Mouse (Mus musculus): ENCODE data around the gene Tex11.
A peak's percentile ranks its signal among the peaks of the same experiment; 100 is the strongest.
"Not testable (repeated sequence)": the region's sequence is repeated elsewhere in the genome, so short reads cannot be mapped to it uniquely, and the experiment has no call there.

The Tex11 gene

GRCm38 (mm10) chrX:101059541-101059940 lies at the start of gene Tex11:
Tex11 (minus strand) TSS chrX:101059667.
- no peak for DNase-seq

- DNase-seq, result no peak
These were observed 26.5 kb upstream of the Tex11 start, which contains the start of gene Slc7a3 for GRCm38 (mm10) chrX:101085920-101086319. Slc7a3 (minus strand) TSS chrX:101086020.

- not testable (repeated sequence) for DNase-seq
These were observed 25.7 kb upstream of the Tex11 start for GRCm38 (mm10) chrX:101085211-101085610.

GRCm38 (mm10) chrX:101084192-101084591 lies 24.7 kb upstream of the Tex11 start:
- DNase-seq, result no peak

GRCm38 (mm10) chrX:101065245-101065644 lies 5.8 kb upstream of the Tex11 start:
- no peak for DNase-seq

GRCm38 (mm10) chrX:101063503-101063902 lies 4.0 kb upstream of the Tex11 start:
- no peak for DNase-seq

GRCm38 (mm10) chrX:100943640-100944039 lies 115.8 kb downstream of the Tex11 start:
- no peak for DNase-seq

- no peak for DNase-seq
These were observed 220.3 kb downstream of the Tex11 start for GRCm38 (mm10) chrX:100839211-100839610.

GRCm38 (mm10) chrX:100832806-100833205 lies 226.7 kb downstream of the Tex11 start:
- DNase-seq, result no peak

- DNase-seq, result no peak
These were observed 233.9 kb downstream of the Tex11 start for GRCm38 (mm10) chrX:100825557-100825956.

- DNase-seq, result no peak
These were observed 238.3 kb downstream of the Tex11 start for GRCm38 (mm10) chrX:100821149-100821548.

GRCm38 (mm10) chrX:100818681-100819080 lies 240.8 kb downstream of the Tex11 start:
- no peak for DNase-seq

GRCm38 (mm10) chrX:100815766-100816165 lies 243.7 kb downstream of the Tex11 start:
- DNase-seq, result peak; percentile 69

- DNase-seq, result no peak
These were observed 245.3 kb downstream of the Tex11 start for GRCm38 (mm10) chrX:100814139-100814538.

GRCm38 (mm10) chrX:100811129-100811528 lies 248.3 kb downstream of the Tex11 start:
- no peak for DNase-seq

GRCm38 (mm10) chrX:100802034-100802433 lies 257.4 kb downstream of the Tex11 start:
- DNase-seq, result no peak

GRCm38 (mm10) chrX:100800643-100801042 lies 258.8 kb downstream of the Tex11 start:
- no peak for DNase-seq

GRCm38 (mm10) chrX:100797851-100798527 lies 261.5 kb downstream of the Tex11 start:
- no peak for DNase-seq

- DNase-seq, result no peak
These were observed 262.1 kb downstream of the Tex11 start for GRCm38 (mm10) chrX:100797370-100797769.

GRCm38 (mm10) chrX:100796741-100797090 lies 262.8 kb downstream of the Tex11 start:
- DNase-seq, result no peak

GRCm38 (mm10) chrX:100796041-100796740 lies 263.3 kb downstream of the Tex11 start:
- DNase-seq, result peak; percentile 43

- no peak for DNase-seq
These were observed 270.1 kb downstream of the Tex11 start for GRCm38 (mm10) chrX:100789322-100789721.

Data from cerebellum, adult 11 months (tissue).